Mouse (Mus musculus) spleen, adult 18-20 months (tissue): ENCODE results near the gene Enpep.

Experiments
- DNase-seq, 2 experiments: peaks; one replicate each; pipeline ENCODE4 v3.0.0; 2022; ENCODE audit warnings: mixed read lengths in 2 of 2

Gene Enpep

DNA sequence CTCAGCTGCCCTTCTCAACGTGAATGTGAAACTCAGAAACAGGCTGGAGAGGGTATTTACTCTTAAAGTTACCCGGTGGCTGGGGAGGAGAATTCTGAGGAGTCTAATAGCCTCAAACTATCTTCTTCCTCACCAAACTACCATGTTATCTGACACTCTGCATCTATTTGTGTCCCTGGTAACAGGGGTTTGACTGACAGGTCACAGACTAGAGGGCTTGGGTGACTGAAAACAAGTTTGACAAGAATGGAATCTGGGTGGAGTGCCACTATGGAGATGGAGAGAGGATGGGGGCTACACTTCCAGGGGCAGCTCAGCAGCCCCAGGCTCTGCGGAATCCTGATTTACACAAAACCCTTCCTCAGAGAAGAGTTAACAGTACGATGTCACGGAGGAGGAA, 105.2 kb downstream of the Enpep start:
- no peak for DNase-seq

DNA sequence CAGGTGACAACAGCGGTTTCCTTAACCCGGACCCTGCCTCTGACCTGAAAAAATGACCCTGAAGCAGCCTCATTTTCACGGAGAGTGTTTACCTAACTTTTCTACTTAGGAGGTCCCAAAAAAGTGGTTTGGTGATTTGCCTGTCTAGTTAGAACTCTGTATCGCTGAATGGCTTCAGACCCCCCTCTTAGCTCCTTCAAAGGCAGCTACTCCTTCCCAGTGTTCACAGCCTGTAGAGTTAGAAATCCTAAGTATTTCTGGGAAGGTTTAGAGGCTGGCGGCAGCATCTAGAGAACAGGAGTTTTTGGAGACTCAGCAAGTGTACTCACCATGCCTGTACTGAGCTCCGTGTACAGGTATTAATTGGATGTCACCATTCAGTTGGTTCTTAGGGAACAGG, 105.8 kb downstream of the Enpep start:
- no peak for DNase-seq

DNA sequence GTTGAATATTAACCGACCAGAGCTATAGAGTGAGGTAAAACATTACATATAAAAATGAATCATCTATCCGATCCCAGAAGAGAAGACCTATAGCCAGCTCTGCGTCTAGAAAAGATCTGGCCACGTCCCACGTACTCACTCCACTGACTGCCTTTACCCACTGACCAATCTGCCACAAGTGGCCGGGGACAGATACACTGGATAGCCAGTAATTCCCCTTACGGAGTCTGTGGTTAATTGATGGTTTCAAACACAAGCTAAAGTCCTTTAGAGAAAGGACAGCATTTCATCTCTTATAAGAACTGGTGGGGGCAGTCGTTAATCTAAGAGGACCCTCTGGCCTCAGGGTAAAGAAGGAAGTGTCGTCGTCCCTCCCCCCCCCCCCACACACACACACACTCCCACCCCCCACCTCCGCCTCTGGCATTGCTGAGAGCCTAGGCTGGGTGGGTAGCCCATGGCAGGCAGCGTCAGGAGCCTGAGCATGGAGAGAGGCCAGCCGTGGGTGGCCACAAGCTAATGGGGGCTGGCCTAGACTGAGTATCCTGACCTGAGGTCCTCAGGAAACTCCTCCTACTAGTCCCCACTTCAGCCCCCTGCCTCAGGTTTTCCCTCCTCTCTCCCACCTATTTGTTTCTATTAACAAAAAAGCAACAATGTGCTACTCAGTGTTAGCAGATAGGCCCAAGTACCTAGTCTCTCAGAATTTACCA, 106.8 kb downstream of the Enpep start:
- DNase-seq = no peak

DNA sequence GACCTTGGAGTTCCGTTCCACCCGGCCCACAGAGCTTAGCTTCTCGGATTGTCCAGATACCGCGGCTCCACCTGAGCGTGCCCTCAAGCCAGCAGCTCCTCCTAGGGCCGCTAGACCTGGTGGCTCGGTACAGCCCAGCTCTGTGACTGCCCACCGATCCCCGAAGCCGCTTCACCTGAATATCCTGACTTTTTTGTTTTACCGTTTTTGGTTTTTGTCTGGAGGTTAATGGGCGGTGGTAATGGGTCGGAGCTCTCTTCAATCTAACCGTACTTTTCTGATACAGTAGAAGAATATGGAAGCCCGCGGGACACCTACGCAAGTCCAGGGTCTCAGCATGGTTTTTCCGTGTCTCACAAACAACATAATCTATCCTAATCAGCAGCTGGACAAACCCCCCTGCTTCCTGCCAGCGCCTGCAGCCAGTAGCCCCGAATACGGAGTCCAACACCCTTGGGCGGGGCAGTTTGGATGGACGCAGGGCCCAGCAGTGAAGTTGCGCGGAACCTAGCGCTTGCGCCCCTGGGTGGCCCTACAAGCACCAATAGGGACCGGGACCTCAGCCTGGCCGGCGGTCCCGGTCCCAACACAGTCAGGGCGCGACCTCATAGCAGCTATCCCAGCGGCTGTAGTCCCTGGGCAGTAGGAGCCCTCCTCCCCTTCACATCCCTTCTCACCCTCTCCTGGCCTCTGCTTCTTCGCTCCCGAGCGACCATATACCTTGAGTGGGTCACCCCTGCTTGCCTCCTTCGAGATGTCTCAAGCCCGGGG, 107.5 kb downstream of the Enpep start:
- no peak for DNase-seq

DNA sequence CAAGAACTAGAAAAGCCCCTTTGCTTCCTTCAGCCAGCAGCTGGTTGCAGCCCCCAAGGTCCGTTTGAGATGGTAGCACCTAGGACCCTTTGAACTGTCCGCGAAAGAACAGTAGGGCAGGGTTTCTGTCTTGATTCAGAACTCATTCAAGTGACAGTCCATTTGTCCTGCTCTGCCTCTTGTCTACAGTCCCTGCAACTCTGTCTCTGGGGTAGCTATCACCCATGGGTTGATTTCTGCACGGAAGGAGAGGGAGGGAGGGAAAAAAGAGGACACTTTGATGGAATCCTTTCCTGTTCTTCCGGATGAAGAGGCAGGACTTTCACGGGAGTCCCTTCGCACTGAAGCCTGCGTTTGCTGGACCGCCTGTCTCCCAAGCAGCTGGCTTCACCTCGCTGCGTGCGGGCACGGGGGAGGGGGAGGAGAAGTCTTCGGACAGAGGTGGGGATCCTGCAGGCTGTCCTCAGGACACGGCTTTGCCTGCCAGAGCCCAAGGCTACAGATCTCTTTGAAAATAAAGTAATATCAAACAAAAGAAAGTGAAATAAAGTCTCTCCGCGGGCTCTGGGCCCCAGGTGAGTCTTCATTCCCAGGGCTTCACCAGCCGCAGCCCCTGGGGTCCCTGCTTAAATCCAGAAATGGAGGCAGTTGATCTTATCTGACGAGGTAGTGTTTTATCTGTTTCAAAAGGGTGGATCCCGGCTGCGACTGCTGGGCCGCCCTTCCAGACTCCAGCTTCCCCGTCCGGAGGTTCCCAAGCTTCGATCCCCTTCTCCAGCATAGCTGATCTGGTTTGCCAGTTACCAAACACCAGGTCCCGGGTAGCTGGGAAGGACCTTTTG, 108.3 kb downstream of the Enpep start:
- no peak for DNase-seq

DNA sequence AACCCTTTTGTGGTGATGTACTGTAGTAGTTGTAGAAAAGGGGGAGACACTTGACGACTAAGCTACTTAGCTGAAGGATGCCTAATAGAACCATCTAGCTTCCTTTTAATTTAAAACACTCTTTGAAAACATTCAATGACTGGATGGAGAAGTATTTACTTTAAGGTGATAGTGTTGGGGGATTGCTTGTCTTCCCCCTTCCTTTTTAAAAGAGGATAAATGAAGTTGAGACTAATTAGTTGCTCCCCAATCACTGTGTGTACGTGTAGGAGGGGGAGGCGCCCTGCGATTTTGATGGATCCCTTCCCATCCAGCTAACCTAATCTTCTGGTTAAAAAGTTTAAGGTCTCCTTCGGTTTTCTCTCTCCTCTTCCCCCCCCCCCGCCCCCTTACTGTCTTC, 109.1 kb downstream of the Enpep start:
- no peak for DNase-seq

DNA sequence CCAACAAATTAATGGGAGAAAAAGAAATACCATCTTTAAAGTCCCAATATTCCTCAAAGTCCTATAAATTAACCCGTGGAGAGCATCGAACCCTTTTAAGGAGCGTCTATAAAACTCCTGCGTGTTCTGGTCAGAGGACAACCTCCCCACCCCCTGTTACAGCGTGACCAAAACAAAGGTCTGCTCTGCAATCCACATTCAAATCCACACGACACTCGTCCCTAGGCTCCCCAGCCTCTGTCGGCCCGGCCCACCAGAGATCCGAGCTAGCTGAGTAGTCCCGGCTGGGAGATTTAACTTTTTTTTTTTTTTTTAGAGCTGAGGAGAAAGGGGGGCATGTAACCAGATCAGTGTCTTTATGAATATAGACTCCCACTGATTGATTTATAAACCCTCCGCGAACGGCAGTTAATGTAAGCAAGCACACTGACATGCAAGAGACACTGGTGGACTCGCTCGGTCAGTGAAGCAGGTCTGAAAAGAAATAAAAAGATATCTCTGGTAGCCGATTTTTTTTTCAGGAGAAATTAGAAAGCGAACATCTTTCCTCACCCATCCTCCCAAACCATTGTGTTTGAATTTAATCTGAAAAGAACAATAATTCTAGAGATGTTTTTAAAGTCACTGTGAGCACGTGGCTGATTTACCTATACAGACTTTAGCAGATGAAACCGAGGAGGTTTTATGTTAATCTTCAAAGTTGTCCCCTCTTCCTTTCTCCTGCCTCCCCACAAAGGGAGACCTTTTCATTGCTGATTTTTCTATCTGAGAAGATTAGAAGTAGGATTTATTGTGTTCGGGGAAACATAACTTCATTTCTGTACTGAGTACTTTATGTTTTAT, 109.9 kb downstream of the Enpep start:
- DNase-seq = no peak

DNA sequence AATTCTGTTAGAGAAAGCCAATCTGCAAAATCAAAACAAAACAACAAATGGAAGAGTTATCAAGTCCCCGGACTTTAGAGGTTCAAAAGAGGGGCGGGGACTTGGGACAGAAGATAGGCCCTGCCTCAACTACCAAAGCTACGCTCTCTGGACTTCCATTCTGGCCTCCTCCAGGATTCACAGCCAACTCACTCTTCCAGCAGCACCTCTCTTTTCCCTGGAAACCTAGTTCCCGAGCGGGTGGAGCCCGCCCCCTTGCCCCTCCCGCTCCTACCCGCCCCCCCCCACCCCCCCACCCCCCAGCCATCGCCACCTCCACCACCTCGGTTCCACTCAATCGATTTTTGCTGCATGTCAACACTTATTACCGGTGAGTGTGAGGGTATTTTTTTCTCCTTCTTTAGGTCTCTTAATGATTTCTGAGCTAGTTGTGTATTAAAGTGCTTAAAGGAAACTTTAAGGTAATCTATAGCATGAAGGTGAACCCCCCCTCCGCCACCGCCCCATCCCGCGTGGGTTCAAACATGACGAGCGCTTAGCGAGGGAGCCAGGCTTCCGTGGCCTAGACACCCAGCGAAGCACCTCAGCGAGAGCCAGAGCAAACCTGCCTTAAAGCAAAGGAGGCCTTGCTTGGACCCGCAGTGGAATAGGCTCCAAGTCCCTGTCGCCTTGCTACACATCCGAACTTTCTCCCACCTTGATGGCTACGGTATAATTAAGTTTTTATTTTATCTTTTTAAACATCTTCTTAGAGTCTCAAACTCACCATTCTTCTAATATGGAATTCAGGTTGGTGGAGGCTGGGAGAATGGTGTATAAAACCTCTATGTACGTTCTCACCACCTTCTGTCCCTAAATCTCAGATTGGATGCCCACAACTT, 110.9 kb downstream of the Enpep start:
- no peak for DNase-seq

DNA sequence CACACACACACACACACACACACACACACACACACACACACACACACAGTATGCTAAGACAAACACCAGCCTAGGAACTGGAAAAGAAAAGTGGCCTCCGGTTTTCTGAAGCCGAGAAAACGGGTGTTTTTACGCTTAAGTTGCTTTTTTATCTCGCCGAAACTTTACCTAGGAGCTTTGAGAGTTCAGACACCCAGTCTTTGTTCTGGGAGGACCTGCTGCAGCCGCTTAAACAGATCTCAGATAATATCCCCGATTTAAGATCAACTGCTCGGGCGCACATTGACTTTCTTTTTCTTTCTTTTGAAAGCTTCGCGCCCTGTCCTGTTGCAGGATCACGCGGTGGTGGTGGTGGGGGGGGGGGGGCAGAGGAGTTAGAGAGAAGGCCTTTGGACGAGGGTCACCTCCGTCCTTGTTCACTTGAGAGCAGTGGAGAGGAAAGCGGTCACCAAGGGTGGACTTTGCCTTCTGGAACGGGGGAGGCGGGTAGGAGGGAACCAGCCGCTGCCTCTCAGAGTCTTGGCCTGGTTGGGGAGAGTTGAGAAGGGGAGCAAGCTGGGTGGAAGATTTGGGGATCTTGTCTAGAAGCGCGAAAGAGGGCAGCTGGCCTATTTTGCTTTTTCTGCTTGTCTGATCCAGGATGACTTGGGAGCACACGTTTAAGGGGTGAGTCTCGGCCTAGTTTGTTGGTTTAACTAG, 111.7 kb downstream of the Enpep start:
- DNase-seq = no peak

DNA sequence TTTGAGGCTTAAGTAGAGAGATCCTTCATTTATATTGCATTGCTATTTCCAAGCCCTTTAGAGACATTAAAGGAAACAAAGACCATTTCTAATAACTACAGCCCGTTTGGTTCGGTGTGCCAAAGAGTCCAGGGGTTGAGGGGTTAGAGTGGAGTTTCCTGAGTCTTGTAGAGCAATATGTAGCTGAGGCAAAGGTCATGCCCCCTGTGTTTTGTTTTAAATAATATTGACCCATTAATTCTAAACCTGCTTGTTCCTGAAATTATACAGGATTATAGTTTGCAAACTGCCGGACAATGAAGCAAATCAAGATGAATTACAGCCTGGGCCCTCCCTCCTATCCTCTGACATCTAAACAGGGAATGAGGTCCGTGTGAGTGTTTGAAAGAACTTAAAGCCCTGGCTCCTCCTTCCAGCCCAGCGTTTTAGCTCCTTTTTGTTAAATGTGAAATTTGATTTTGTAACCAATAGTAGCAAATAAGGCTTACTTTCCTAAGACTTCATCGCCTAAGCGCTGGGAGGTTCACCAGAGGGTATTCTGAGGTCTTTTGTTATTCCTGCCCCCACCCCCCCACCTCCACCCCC, 112.3 kb downstream of the Enpep start:
- no peak for DNase-seq
